Mouse (Mus musculus) myocyte (in vitro differentiated cells): ENCODE measurements around the gene Cdkn1c.

ENCODE experiments used
- CEBPB ChIP-seq: IDR thresholded peaks from 2 replicates; pipeline ENCODE4 v1.6.1; 2011; ENCODE audit warnings: mild to moderate bottlenecking, moderate library complexity; ENCODE audit not compliant: poor library complexity, insufficient read depth, severe bottlenecking
- E2F4 ChIP-seq: IDR thresholded peaks from one replicate; pipeline ENCODE4 v1.6.1; 2011; ENCODE audit warnings: mild to moderate bottlenecking, control low read depth, moderate library complexity; ENCODE audit not compliant: insufficient read depth
- MAX ChIP-seq: IDR thresholded peaks from one replicate; pipeline ENCODE4 v1.6.1; 2011; ENCODE audit warnings: low read depth, mild to moderate bottlenecking, control low read depth
- MYOD1 ChIP-seq, 3 experiments: IDR thresholded peaks; one replicate each; pipeline ENCODE4 v1.6.1; 2011; ENCODE audit warnings: control low read depth in 2 of 3, low read depth in 2 of 3, mild to moderate bottlenecking in 2 of 3, moderate library complexity in 1 of 3; ENCODE audit not compliant: insufficient read length in 2 of 3, control insufficient read depth in 1 of 3
- POLR2A ChIP-seq: IDR thresholded peaks from one replicate; pipeline ENCODE4 v1.6.1; 2011; ENCODE audit warnings: low read depth, mild to moderate bottlenecking, control low read depth, moderate library complexity; ENCODE audit not compliant: insufficient read length
- POLR2AphosphoS2 ChIP-seq: IDR thresholded peaks from one replicate; pipeline ENCODE4 v1.6.1; 2011; ENCODE audit warnings: low read depth, control low read depth; ENCODE audit not compliant: insufficient read length
- REST ChIP-seq: IDR thresholded peaks from one replicate; pipeline ENCODE4 v1.6.1; 2011; ENCODE audit warnings: mild to moderate bottlenecking, control low read depth, moderate library complexity; ENCODE audit not compliant: insufficient read depth, insufficient read length
- TCF12 ChIP-seq: IDR thresholded peaks from one replicate; pipeline ENCODE4 v1.6.1; 2011; ENCODE audit warnings: mild to moderate bottlenecking, control low read depth; ENCODE audit not compliant: poor library complexity, insufficient read depth, severe bottlenecking
- TCF3 ChIP-seq: IDR thresholded peaks from one replicate; pipeline ENCODE4 v1.6.1; 2011; ENCODE audit warnings: low read depth, control low read depth; ENCODE audit not compliant: insufficient read length
- USF1 ChIP-seq: IDR thresholded peaks from one replicate; pipeline ENCODE4 v1.6.1; 2011; ENCODE audit warnings: low read depth, mild to moderate bottlenecking, control low read depth, moderate library complexity

- TF ChIP-seq MAX (no peak), TCF12 (no peak), POLR2A (no peak), POLR2AphosphoS2 (no peak), CEBPB (no peak), USF1 (no peak), REST (no peak), E2F4 (no peak), TCF3 (no peak), MYOD1 (IDR thresholded peaks at IDR 0.05; ENCODE audit: control insufficient read depth in 1 of 3, insufficient read length in 2 of 3, low read depth in 2 of 3) (no peak)
These were observed 41.8 kb upstream of the Cdkn1c start, which contains the start of gene Phlda2 for GRCm38 (mm10) chr7:143502418-143503200.
